Mouse (Mus musculus): ENCODE measurements around the gene Nfat5.

- TF ChIP-seq POLR2A (IDR thresholded peaks at IDR 0.05; ENCODE audit: insufficient read depth, low read length) (no peak), CTCF (IDR thresholded peaks at IDR 0.05; ENCODE audit: low read depth, low read length) (no peak), EP300 (IDR thresholded peaks at IDR 0.05; ENCODE audit: insufficient read depth, low read depth, low read length) (no peak)
Measured at GRCm38 (mm10) chr8:107386171-107386570, 92.9 kb downstream of the Nfat5 start.

All from ES-Bruce4 (cell line).